Mouse (Mus musculus) megakaryocyte, embryonic 14.5 days (primary cell): ENCODE results near the gene Samd7. TPM values are rescaled to one million over a fixed set of nuclear protein-coding genes. Genes with fewer than 3 reads are reported as not detected.

Experiments
- H3K27me3 ChIP-seq: replicated peaks from 2 replicates; pipeline ENCODE3; 2012; ENCODE audit warnings: inconsistent platforms
- H3K36me3 ChIP-seq: replicated peaks from 2 replicates; pipeline ENCODE3; 2012; ENCODE audit warnings: low read length, inconsistent platforms, mixed read lengths
- H3K4me1 ChIP-seq: 2 replicates; pipeline ENCODE4 v1.6.1; 2012; ENCODE audit warnings: inconsistent platforms
- H3K4me3 ChIP-seq: replicated peaks from 2 replicates; pipeline ENCODE3; 2012; ENCODE audit warnings: moderate library complexity, mild to moderate bottlenecking, inconsistent platforms
- H3K9me3 ChIP-seq: 2 replicates; pipeline ENCODE4 v1.6.1; 2012; ENCODE audit warnings: inconsistent platforms
- FLI1 ChIP-seq: IDR thresholded peaks from 2 replicates; pipeline ENCODE4 v1.6.1; 2012; ENCODE audit warnings: low read length, inconsistent platforms, mixed read lengths
- GATA1 ChIP-seq: IDR thresholded peaks from 3 replicates; pipeline ENCODE4 v1.6.1; 2012; ENCODE audit warnings: mixed read lengths, low read length, inconsistent platforms, borderline replicate concordance
- polyA plus RNA-seq: library from polyadenylated mRNA; stranded (reverse); fragments of >175 nt; gene quantifications from 2 replicates; pipeline ENCODE4 v1.2.3, GENCODE M21; 2012; ENCODE audit warnings: low replicate concordance; ENCODE audit not compliant: insufficient read depth

Samd7 gene
- polyA plus RNA-seq, 1 experiment = not detected

DNA sequence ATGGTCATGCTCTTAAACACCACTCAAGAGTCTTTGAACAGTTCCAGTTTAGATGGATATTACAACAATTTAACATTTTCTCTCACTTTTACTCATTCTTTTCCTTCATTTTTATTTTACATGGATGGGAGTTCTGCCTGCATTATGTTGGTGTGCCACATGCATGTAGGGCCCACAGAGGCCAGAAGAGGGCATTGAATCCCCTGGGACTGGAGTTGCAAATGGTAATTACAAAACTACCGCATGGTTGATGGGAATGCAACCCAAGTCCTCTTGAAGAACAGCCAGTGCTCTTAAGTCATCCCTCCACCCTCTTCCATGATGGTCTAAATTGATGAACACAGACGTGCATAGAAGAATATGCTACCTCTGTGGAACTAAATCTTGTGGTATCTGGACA lies 23.6 kb upstream of the Samd7 start:
- TF ChIP-seq FLI1 = no peak
- no peak for TF ChIP-seq GATA1
- H3K4me1 ChIP-seq = 0 out of 2 replicates have a peak, but pooled peaks cover 3% of the 10 kb centered on the region
- no peaks in the 10 kb centered on the region for H3K36me3 ChIP-seq
- H3K9me3 ChIP-seq = no peaks in the 10 kb centered on the region
- peaks cover 4% of the 10 kb centered on the region for H3K27me3 ChIP-seq
- H3K4me3 ChIP-seq = no peak overlapping the region

DNA sequence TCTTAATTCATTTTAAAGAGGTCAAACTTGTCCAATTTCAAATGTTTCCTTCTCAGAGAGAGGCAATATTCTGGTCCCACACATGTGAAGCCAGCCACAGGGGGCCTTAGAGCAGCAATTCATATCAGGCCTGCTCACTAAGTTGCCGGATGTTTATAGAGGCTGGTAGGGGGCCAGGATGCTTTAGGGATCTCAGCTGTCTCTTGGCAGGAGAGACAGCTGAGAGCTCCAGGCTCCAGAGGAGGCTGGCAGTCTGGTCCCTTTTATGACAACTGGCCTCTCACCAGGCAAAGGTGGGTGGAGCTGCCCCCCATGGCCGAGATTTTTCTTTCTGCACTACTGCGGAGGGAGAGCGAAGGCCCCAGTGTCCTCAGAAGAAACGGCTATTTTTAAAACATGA lies 22.9 kb upstream of the Samd7 start:
- peaks cover 4% of the 10 kb centered on the region for H3K27me3 ChIP-seq

DNA sequence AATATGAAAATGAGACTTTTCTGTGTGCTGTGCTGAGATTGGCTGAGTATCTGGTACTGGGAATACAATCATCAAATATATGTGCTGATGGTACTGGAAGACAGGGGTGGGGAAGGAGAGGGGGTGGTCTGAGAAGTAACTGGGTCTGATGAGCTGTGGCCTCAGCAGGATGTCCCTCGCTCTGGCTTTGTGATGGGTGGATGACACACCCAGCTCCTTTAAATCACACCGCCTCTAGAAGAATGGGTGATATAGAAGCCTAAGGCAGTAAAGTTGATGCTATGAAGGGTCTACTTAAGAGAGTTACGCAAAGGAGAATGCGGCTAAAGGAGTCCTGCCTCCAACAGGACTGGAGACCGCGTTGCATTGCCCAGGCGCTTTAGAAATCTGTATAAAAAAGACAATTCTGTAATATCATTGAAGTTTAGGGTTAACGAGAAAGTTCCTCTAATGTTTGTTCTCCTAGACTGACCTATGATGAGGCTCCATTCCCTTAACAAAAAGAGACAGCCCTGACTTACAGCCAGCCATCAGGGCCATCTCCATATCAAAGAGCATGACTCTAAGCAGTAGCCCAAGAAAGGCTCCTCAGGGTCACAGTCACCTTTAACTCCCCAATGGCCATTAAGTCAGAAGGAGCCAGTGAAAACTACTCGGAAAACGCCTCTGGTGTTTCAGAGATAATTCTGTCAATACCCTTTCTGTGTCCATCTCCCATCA lies 21.8 kb upstream of the Samd7 start:
- H3K4me1 ChIP-seq = 0 out of 2 replicates have a peak, but pooled peaks cover 3% of the 10 kb centered on the region
- H3K27me3 ChIP-seq = peaks cover 7% of the 10 kb centered on the region
- no peaks in the 10 kb centered on the region for H3K36me3 ChIP-seq
- TF ChIP-seq GATA1 (no peak), FLI1 (no peak)
- no peak overlapping the region for H3K4me3 ChIP-seq
- H3K9me3 ChIP-seq = no peaks in the 10 kb centered on the region

More for the DNA sequence above, 22.9 kb upstream of the Samd7 start:
- Histone ChIP-seq H3K9me3 (no peaks in the 10 kb centered on the region), H3K4me3 (no peak overlapping the region), H3K36me3 (no peaks in the 10 kb centered on the region), H3K4me1 (0 out of 2 replicates have a peak, but pooled peaks cover 3% of the 10 kb centered on the region)
- no peak for TF ChIP-seq GATA1
- TF ChIP-seq FLI1 = no peak

DNA sequence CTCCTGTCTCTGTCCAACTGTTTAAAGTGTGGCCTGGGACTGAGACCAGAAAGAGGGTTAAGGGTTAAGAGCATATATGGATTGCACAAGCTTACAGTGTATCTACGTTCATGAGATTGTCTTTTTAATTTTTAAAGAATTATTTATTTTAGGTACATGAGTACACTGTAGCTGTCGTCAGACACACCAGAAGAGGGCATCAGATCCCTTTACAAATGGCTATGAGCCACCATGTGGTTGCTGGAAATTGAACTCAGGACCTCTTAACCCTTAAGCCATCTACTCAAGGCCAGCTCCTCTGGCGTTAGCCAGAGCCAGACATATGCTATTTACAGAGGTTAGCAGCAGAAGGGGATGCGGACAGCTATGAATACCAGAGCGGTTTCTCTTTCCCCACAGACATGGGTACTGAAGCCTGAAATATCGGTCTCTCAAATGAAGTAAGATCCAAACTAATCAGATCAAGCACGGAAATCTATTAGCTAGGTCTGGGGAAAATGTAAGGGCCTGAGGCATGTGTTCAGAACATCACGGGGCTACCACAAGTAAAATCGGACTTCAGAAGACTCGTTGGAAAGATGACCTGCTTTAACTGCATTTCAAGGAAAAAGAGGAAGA lies 21.1 kb upstream of the Samd7 start:
- H3K9me3 ChIP-seq = no peaks in the 10 kb centered on the region
- no peaks in the 10 kb centered on the region for H3K36me3 ChIP-seq
- no peak overlapping the region for H3K4me3 ChIP-seq
- no peak for TF ChIP-seq GATA1
- TF ChIP-seq FLI1 = no peak
- 0 out of 2 replicates have a peak, but pooled peaks cover 3% of the 10 kb centered on the region for H3K4me1 ChIP-seq
- H3K27me3 ChIP-seq = peaks cover 7% of the 10 kb centered on the region

DNA sequence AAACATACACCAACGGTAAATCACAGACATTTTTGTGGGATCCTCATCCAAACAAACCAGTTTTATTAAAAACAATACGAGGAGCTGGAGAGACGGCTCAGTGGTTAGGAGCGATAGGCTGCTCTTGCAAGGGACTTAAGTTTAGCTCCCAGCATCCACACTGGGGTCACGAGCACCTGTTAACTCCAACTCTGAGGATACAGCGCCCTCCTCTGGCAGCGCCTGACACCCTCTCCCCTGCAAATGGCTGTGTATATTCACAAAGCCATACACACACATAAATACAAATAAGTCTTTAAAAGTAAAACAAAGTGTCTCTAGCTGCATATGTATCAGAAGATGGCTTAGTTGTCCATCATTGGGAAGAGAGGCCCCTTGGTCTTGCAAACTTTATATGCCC lies 20.6 kb upstream of the Samd7 start:
- peaks cover 7% of the 10 kb centered on the region for H3K27me3 ChIP-seq
- H3K4me3 ChIP-seq = no peak overlapping the region
- H3K36me3 ChIP-seq = no peaks in the 10 kb centered on the region
- no peak for TF ChIP-seq GATA1
- TF ChIP-seq FLI1 = no peak
- no peaks in the 10 kb centered on the region for H3K9me3 ChIP-seq
- 0 out of 2 replicates have a peak, but pooled peaks cover 3% of the 10 kb centered on the region for H3K4me1 ChIP-seq

DNA sequence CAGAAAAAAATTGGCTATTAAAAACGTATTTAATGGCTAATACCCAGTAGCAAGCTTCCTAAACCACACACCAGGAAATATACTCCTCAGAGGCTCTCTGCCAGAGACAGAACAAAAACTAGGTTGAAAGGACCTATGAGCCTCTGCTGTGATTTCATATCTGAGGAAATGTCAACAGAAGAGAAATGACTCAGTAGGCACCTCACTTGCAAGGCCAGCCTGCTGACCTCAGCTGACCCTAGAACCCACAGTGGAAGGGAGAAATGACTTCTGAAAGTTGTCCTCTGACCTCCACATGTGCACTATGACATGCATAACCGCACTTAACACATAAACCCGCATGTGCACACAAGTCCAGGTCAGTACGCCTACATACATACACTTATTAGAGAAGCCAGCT lies 18.9 kb upstream of the Samd7 start:
- Histone ChIP-seq H3K36me3 (no peaks in the 10 kb centered on the region), H3K4me1 (0 out of 2 replicates have a peak, but pooled peaks cover 3% of the 10 kb centered on the region), H3K4me3 (no peak overlapping the region), H3K9me3 (no peaks in the 10 kb centered on the region), H3K27me3 (peaks cover 6% of the 10 kb centered on the region)
- TF ChIP-seq FLI1 (no peak), GATA1 (no peak)

DNA sequence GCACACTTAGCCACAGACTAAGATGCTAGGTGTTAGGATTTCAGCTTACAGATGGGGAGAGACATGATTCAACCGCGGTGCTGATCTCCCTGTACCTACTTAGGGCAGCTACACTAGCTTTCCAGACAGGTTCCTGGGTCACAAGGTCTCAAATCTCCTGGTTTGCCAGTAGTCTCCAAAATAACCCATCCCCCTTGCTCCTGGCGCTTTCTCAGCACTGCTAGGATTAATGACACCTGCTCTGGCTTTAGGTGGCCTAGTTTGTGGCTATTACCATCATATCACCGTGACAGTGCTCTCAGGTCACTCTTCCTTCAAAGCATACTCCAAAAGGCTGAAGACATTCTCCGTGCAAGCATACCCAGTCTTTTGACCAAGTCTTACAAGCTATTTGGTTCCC lies 17.0 kb upstream of the Samd7 start:
- H3K36me3 ChIP-seq = no peaks in the 10 kb centered on the region
- H3K27me3 ChIP-seq = peaks cover 6% of the 10 kb centered on the region
- H3K4me3 ChIP-seq = no peak overlapping the region
- H3K4me1 ChIP-seq = 0 out of 2 replicates have a peak, but pooled peaks cover 3% of the 10 kb centered on the region
- TF ChIP-seq GATA1 (no peak), FLI1 (no peak)
- no peaks in the 10 kb centered on the region for H3K9me3 ChIP-seq

DNA sequence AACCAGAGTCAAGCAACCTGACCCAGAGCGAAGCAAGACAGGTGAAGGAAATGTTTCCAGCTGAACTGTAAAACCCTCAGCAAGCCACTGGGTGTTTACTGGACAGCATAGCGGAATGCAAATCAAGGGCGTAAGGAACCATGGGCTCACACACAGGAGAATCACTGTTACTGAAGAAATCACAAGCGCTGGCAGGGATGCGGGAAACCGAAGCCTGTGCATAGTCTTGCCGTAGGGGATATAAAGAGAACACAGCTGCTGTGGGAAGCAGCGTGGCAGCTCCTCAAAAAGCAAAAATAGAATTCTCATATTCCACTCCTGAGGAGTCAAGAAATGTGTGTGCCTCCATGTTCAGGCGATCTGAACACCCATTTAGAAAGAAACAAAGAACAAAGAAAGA lies 9.3 kb upstream of the Samd7 start:
- no peak for TF ChIP-seq GATA1
- no peak for TF ChIP-seq FLI1
- no peak overlapping the region for H3K4me3 ChIP-seq
- H3K36me3 ChIP-seq = no peaks in the 10 kb centered on the region
- no peaks in the 10 kb centered on the region for H3K4me1 ChIP-seq
- H3K9me3 ChIP-seq = peaks cover 11% of the 10 kb centered on the region
- H3K27me3 ChIP-seq = no peaks in the 10 kb centered on the region

DNA sequence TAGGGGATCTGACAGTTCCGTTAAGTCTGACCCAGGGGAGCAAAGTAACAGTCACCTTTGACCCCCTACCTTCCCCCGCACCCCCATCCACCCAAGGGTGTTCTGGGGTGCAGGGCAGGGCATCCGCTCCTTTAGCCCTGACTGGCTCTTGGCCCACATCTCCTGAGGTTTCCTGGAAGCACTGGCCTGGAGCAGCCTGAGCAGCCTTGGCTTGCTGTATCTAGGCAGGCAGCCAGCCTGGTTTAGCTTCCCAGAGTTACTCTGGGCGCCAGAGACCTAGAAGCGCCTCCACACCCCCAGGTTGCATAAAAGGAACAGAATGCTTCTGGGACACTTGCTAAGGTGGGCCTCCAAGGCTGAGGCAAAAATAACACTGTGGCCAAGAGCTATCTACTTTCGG lies 4.8 kb upstream of the Samd7 start:
- Histone ChIP-seq H3K36me3 (no peaks in the 10 kb centered on the region), H3K9me3 (peaks cover 15% of the 10 kb centered on the region), H3K27me3 (no peaks in the 10 kb centered on the region), H3K4me3 (no peak overlapping the region), H3K4me1 (no peaks in the 10 kb centered on the region)
- TF ChIP-seq FLI1 = no peak
- TF ChIP-seq GATA1 = no peak

DNA sequence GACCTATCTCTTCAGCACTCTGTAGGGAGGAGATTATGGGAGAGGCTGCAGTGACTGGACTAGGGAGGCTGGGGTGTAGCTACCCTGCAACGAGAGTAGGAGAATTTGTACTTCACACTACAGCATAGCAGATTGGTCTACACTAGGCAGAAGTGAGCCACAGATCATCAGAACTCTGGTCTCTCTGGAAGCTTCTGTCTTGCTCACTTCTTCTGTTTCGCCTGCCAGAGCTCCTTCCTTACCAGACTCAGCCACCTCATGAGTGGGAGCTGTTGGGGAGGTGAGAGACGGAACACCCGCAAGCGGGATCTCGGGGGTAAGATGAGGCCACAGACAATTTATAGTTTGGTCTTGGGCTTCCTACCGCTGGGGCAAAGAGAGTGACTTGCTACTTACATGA lies 3.2 kb upstream of the Samd7 start:
- TF ChIP-seq FLI1 (no peak), GATA1 (no peak)
- no peaks in the 10 kb centered on the region for H3K4me1 ChIP-seq
- no peak overlapping the region for H3K4me3 ChIP-seq
- no peaks in the 10 kb centered on the region for H3K36me3 ChIP-seq
- peaks cover 14% of the 10 kb centered on the region for H3K9me3 ChIP-seq
- H3K27me3 ChIP-seq = no peaks in the 10 kb centered on the region
